Mouse (Mus musculus) E14TG2a.4 (cell line): ENCODE results near the gene Bdkrb2.

Experiments used
- H3K27me3 ChIP-seq: 2 replicates; pipeline ENCODE4 v1.6.1; 2014; ENCODE audit warnings: low read length, control low read depth; ENCODE audit not compliant: insufficient read depth
- H3K36me3 ChIP-seq: 2 replicates; pipeline ENCODE4 v1.6.1; 2014; ENCODE audit warnings: low read length, control low read depth; ENCODE audit not compliant: insufficient read depth
- H3K4me1 ChIP-seq: replicated peaks from 2 replicates; pipeline ENCODE4 v1.6.1; 2014; ENCODE audit warnings: low read depth, low read length, control low read depth
- H3K4me3 ChIP-seq: replicated peaks from 2 replicates; pipeline ENCODE4 v1.5.1; 2014; ENCODE audit warnings: mild to moderate bottlenecking, low read length
- H3K9me3 ChIP-seq: 2 replicates; pipeline ENCODE4 v1.6.1; 2014; ENCODE audit warnings: low read length, control low read depth
- CTCF ChIP-seq: conservative IDR thresholded peaks from 2 replicates; pipeline ENCODE4 v1.5.1; 2014; ENCODE audit warnings: low read length
- NANOG ChIP-seq: IDR thresholded peaks from 2 replicates; pipeline ENCODE4 v1.6.1; 2014; ENCODE audit warnings: borderline replicate concordance, low read length, mixed read lengths
- POU5F1 ChIP-seq: IDR thresholded peaks from 2 replicates; pipeline ENCODE4 v1.6.1; 2014; ENCODE audit warnings: low read length, borderline replicate concordance

Bdkrb2 gene

DNA sequence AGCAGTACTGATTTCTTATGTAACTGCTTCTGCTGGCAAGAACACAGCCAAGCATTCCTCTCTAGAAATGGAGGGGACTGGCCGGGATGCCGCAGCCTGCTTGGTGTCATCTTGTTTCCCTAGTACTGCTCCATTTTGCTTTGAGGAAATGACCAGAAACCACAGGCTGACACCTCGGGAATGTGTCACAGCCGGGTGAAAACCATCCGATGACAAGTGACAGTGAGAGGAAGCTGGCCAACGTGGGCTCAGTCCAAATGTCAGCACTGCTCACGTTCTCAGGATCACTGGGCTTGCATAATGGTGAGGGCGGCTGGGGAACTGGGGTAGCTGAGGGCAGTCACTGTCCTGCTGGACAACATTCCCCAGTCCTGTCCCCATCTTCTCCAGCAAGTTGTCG is 33.5 kb upstream of the Bdkrb2 start:
- TF ChIP-seq POU5F1, result no peak
- TF ChIP-seq CTCF, result no peak
- no peak for TF ChIP-seq NANOG
- Histone ChIP-seq H3K36me3 (no peaks in the 10 kb centered on the region), H3K4me1 (peaks cover 3% of the 10 kb centered on the region), H3K27me3 (no peaks in the 10 kb centered on the region), H3K4me3 (no peak overlapping the region), H3K9me3 (no peaks in the 10 kb centered on the region)

DNA sequence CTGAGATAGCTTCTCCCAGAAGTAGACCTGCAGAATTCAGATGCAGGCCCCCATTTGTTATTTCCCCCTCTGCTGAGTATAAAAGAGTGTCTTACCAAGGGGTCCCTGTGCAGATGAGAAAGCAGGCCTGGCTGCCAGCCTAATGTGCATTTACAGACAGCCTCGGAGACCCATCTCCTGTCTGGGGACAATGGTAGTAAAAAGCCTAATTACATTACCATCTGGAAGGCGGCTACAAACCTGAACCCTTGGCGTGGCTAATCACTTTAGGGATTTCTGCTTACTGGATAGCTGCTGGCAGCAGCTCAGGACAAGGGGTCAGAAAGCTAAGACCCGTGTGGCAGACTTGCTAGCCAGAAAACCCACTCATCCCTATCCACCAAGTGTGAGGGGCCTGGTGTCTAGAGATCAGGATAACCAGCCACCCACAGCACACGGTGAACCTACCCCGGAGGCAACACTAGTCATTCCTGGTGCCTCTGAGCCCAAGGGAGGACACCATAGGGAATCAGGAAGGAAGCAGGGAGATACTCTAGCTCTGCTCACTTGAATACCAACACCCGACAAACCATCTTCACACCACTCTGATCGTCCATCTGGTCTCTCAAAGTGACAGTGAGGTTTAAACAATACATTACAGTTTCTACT is 31.2 kb upstream of the Bdkrb2 start:
- no peak for TF ChIP-seq NANOG
- TF ChIP-seq POU5F1, result no peak
- TF ChIP-seq CTCF, result no peak
- H3K36me3 ChIP-seq, result no peaks in the 10 kb centered on the region
- H3K27me3 ChIP-seq, result peaks cover 5% of the 10 kb centered on the region
- no peak overlapping the region for H3K4me3 ChIP-seq
- peaks cover 23% of the 10 kb centered on the region for H3K4me1 ChIP-seq
- H3K9me3 ChIP-seq, result no peaks in the 10 kb centered on the region

DNA sequence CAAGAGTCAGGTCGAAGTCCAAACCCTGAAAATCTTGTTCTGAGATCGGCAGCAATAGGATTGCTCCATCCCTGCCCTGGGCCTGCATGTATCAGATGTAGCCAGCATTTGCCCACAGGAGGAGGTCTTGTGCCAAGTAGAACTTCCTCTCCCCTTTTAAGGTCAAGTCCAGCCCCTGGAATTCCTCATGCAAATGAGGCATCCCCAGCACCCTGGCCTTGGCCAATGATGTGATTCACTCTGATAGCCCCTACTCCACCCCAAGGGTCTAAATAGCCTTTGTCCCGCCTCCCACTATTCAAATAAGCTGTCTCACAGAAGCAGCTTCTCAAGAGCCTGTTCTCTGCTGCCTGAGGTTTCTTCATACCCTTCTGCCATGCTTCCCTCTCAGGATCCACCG is 28.2 kb upstream of the Bdkrb2 start:
- H3K4me1 ChIP-seq, result peaks cover 26% of the 10 kb centered on the region
- TF ChIP-seq POU5F1, result no peak
- TF ChIP-seq NANOG, result peak; percentile 61
- TF ChIP-seq CTCF, result no peak
- H3K27me3 ChIP-seq, result peaks cover 14% of the 10 kb centered on the region
- H3K36me3 ChIP-seq, result no peaks in the 10 kb centered on the region
- peak overlapping the region; percentile 39 for H3K4me3 ChIP-seq
- H3K9me3 ChIP-seq, result peaks cover 9% of the 10 kb centered on the region; the same call in 1 of the 2 replicates

DNA sequence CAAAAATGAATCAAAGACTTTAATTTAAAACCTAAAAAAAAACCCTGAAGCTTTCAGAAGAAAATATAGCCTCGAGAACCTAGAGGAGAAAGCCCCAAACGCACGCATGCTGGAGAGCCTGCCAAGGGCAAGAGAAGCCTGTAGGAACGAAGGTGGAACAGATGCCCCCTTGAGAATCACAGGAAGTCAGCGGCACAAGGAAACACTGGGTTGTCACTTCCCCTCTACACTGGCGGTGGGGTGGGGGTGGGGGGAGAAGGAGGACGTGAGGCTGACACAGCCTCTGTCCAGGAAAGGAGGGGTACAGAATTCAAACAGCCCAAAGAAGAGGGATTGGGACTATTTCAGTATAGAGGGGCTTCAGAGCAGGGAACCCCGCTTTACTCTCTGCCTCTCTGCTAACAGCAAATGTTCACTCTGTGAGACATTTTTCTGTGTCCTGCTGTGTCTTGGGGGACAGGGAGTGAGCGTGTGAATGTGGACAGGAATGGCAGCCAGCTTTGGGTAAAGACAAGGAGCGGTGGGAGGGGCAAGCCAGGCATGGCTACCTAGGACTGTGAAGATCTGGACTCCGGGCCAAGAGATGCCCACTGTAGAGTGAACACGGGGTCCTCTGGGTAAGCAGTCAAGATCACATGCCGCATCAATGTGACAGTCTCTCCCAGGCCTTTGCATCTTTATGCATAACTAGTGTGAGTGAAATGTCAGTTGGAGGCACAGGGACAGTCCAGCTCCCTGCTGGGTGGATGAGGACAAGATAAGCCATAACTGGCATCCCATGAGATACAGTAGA is 26.9 kb upstream of the Bdkrb2 start:
- no peak for TF ChIP-seq POU5F1
- TF ChIP-seq NANOG, result no peak
- TF ChIP-seq CTCF, result no peak
- peaks cover 9% of the 10 kb centered on the region; the same call in 1 of the 2 replicates for H3K9me3 ChIP-seq
- no peaks in the 10 kb centered on the region for H3K36me3 ChIP-seq
- H3K4me3 ChIP-seq, result no peak overlapping the region
- peaks cover 14% of the 10 kb centered on the region for H3K27me3 ChIP-seq
- H3K4me1 ChIP-seq, result peaks cover 33% of the 10 kb centered on the region

DNA sequence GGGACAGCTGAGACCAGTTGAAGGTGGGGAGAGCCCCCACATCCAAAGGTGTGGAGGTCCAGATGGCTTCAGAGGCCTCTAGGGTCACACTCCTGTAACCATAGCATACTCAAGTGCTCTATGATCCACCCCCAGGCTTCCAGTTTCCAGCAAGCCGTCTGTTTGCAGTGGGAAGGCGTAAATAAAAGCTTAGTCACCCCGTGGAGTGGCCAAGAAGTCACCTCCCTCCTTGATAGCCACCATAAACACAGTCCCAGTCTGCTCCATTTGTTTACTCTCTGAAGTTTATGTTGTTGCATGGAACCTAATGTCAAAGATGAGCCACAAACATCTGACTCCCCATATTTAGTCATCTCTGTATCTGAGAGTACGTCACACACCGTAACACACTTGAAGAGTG is 25.9 kb upstream of the Bdkrb2 start:
- Histone ChIP-seq H3K36me3 (no peaks in the 10 kb centered on the region), H3K4me3 (no peak overlapping the region), H3K9me3 (peaks cover 9% of the 10 kb centered on the region; the same call in 1 of the 2 replicates), H3K4me1 (peaks cover 43% of the 10 kb centered on the region), H3K27me3 (peaks cover 17% of the 10 kb centered on the region)
- TF ChIP-seq CTCF (no peak), NANOG (no peak), POU5F1 (no peak)

DNA sequence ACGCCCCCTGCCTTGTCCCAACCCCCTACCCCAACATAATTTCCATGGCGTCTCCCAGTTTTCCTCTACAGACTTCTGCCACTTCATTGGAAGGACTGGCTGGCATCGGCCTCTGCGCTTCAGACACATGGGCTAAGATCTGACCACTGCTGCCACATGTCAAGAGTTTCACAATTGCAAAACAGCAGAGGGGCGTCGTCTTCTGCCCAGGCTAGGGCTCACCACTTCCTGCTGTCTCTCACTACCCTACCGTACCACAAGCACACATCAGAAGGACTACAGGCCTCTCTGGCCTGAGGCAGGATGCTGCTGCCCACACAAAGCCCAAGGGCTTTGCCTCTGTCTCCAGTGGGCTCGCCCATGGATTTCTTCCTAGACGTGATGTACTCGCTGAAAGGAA is 23.4 kb upstream of the Bdkrb2 start:
- no peak for TF ChIP-seq NANOG
- no peak for TF ChIP-seq CTCF
- TF ChIP-seq POU5F1, result no peak
- H3K4me1 ChIP-seq, result peaks cover 61% of the 10 kb centered on the region
- H3K36me3 ChIP-seq, result no peaks in the 10 kb centered on the region
- peaks cover 24% of the 10 kb centered on the region for H3K27me3 ChIP-seq
- H3K9me3 ChIP-seq, result peaks cover 9% of the 10 kb centered on the region; the same call in 1 of the 2 replicates
- no peak overlapping the region for H3K4me3 ChIP-seq

DNA sequence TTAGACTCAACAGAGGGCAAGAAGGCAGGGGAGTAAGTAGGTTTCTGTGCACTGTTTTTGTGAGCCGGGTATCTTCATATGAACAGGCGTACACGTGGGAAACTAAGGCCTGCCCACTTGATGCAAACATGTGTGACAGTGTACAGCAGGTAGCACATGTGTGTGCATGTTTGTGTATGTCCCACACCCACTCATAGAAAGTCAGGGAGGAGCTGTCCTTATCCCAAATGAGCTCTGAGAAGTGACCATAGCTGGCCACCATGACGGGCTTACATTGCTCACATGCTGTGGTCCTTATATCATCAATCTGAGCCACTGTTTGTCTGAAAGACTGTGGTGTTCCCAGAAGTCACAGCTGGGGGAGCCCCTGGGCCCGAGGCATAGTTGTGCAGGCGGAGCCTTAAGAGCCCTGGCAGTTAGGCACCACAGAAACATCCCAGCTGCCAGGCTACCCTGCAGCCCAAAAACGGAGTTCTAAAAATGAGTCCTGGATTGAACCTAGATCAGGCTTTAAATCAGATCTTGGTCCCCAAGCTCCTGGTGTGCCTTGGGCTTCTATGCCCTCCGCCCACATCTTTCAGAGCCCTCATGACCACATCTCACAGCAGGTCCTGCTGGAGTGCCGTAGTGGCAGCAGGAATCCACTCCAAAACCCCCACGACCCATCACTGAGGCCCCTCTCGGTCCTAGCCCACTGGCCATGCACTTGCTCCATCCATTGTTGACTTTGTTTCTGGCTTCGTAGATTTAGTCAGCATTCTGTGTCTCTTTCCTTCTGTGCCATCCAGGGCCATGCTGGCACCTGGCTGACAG is 21.2 kb upstream of the Bdkrb2 start:
- Histone ChIP-seq H3K36me3 (no peaks in the 10 kb centered on the region), H3K4me1 (peaks cover 64% of the 10 kb centered on the region), H3K4me3 (no peak overlapping the region), H3K9me3 (peaks cover 9% of the 10 kb centered on the region; the same call in 1 of the 2 replicates), H3K27me3 (peaks cover 23% of the 10 kb centered on the region)
- TF ChIP-seq POU5F1 (no peak), CTCF (no peak), NANOG (no peak)

DNA sequence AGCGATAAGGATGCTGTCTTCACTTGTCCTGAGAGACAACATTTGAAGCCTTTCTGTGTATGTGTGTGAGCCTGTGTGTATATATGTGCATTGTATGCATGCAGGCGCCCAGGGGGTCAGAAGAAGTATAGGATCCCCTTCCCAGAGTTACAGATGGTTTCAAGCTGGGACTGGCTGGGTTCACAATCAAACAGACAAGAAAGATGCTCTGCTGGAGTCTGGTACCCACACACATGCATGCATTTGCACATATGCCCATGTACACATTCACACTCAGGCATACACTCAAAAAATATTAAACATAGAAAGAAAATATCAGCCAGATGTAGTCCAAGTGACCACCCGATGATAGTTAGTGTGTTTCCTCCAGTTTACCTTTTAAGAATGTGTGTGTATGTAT is 20.5 kb upstream of the Bdkrb2 start:
- Histone ChIP-seq H3K4me3 (no peak overlapping the region), H3K4me1 (peaks cover 72% of the 10 kb centered on the region), H3K27me3 (peaks cover 21% of the 10 kb centered on the region), H3K9me3 (peaks cover 9% of the 10 kb centered on the region; the same call in 1 of the 2 replicates), H3K36me3 (no peaks in the 10 kb centered on the region)
- TF ChIP-seq NANOG, result no peak
- no peak for TF ChIP-seq CTCF
- no peak for TF ChIP-seq POU5F1
